Mouse (Mus musculus): Measurements from ENCODE around the gene Arhgef7. TPM values are rescaled to one million over a fixed set of nuclear protein-coding genes. Genes with fewer than 3 reads are reported as not detected.

The Arhgef7 gene
- polyA plus RNA-seq, 1 experiment from 2014 or later: 53.0 TPM

GRCm38 (mm10) chr8:11700060-11701032 is 27.2 kb upstream of the Arhgef7 start:
- Histone ChIP-seq H3K36me3 (no peaks in the 10 kb centered on the region), H3K4me3 (replicated peaks) (peak overlapping the region; percentile 25), H3K9ac (replicated peaks) (peak overlapping the region; percentile 58; the same call in 1 of the 2 replicates), H3K27me3 (peaks cover 10% of the 10 kb centered on the region), H3K4me2 (peak overlapping the region; percentile 53), H3K27ac (no peak overlapping the region), H3K4me1 (replicated peaks) (peaks cover 13% of the 10 kb centered on the region), H3K9me3 (no peaks in the 10 kb centered on the region; the same call in 1 of the 2 replicates)
- peak; percentile 57; the same call in 1 of the 2 replicates for ATAC-seq (ENCODE audit: insufficient number of reproducible peaks, insufficient read depth, low FRiP score, low TSS enrichment, low read depth)
- WGBS: 37% methylated on average over 26 of the region's 26 CpGs

DNA sequence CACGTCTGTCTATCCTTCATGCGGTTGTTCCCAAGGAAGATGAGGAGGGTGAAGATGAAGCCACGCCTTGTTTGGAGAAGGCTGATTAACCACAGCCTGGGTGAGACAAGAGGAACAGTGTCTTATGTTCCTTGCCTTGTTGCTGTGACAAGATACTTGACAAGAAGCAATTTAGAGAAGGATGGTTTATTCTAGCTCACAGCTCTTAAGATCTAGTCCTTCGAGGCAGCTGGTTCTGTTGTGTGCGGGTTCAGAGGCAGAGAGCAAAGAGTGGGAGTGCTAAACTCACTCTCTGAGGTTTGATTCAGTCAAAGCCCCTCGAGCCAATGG is 26.5 kb upstream of the Arhgef7 start, which contains the start of gene 1700016D06Rik:
Gene 1700016D06Rik, minus strand, starts transcription at position 31 of the 330 bp plus-strand sequence.
- ATAC-seq (ENCODE audit: insufficient number of reproducible peaks, insufficient read depth, low FRiP score, low TSS enrichment, low read depth): no peak
- H3K9ac ChIP-seq (replicated peaks): peak within 1 kb of the TSS; percentile 58; the same call in 1 of the 2 replicates

DNA sequence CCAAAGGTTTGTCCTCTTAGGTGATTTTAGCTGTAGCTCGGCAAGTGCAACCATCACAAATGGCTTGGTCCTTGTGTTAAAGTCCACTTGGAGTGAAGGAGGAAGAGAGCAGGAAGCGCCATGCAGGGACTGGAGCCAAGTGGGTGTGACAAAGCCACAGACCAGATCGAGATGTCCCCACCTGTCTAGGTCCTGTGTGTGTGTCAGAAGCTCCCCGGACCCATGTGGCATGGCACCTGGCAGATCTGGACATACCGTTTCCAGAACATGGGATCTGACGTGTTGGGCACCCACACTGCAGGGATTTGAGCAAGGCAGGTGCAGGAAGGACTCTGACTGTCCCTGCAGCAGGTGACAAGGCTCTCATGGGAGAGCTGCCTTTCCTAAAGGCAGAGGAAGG is 26.1 kb upstream of the Arhgef7 start:
- Histone ChIP-seq H3K27ac (no peak overlapping the region), H3K4me3 (replicated peaks) (no peak overlapping the region), H3K4me2 (no peak overlapping the region), H3K27me3 (peaks cover 10% of the 10 kb centered on the region), H3K9me3 (no peaks in the 10 kb centered on the region; the same call in 1 of the 2 replicates), H3K9ac (replicated peaks) (no peak overlapping the region), H3K36me3 (no peaks in the 10 kb centered on the region), H3K4me1 (replicated peaks) (peaks cover 13% of the 10 kb centered on the region)
- ATAC-seq (ENCODE audit: insufficient number of reproducible peaks, insufficient read depth, low FRiP score, low TSS enrichment, low read depth): no peak
- 83% methylated on average over 6 of the region's 6 CpGs for WGBS

More for the DNA sequence above, 26.5 kb upstream of the Arhgef7 start, which contains the start of gene 1700016D06Rik:
- peaks cover 10% of the 10 kb centered on the region for H3K27me3 ChIP-seq
- H3K4me2 ChIP-seq: peak within 1 kb of the TSS; percentile 53
- peak within 1 kb of the TSS; percentile 25 for H3K4me3 ChIP-seq (replicated peaks)
- no peak within 1 kb of the TSS for H3K27ac ChIP-seq
- H3K36me3 ChIP-seq: no peaks in the 10 kb centered on the region
- no peaks in the 10 kb centered on the region; the same call in 1 of the 2 replicates for H3K9me3 ChIP-seq
- 69% methylated on average over 6 of the region's 6 CpGs for WGBS
- peaks cover 13% of the 10 kb centered on the region for H3K4me1 ChIP-seq (replicated peaks)

- no peak for ATAC-seq (ENCODE audit: insufficient number of reproducible peaks, insufficient read depth, low FRiP score, low TSS enrichment, low read depth)
- Histone ChIP-seq H3K27me3 (peaks cover 12% of the 10 kb centered on the region), H3K4me2 (no peak overlapping the region), H3K9me3 (no peaks in the 10 kb centered on the region; the same call in 1 of the 2 replicates), H3K9ac (replicated peaks) (no peak overlapping the region), H3K36me3 (no peaks in the 10 kb centered on the region), H3K4me3 (replicated peaks) (no peak overlapping the region), H3K27ac (no peak overlapping the region), H3K4me1 (replicated peaks) (peaks cover 9% of the 10 kb centered on the region)
- 82% methylated on average over 5 of the region's 5 CpGs for WGBS
Measured at GRCm38 (mm10) chr8:11703789-11704188, 23.7 kb upstream of the Arhgef7 start.

DNA sequence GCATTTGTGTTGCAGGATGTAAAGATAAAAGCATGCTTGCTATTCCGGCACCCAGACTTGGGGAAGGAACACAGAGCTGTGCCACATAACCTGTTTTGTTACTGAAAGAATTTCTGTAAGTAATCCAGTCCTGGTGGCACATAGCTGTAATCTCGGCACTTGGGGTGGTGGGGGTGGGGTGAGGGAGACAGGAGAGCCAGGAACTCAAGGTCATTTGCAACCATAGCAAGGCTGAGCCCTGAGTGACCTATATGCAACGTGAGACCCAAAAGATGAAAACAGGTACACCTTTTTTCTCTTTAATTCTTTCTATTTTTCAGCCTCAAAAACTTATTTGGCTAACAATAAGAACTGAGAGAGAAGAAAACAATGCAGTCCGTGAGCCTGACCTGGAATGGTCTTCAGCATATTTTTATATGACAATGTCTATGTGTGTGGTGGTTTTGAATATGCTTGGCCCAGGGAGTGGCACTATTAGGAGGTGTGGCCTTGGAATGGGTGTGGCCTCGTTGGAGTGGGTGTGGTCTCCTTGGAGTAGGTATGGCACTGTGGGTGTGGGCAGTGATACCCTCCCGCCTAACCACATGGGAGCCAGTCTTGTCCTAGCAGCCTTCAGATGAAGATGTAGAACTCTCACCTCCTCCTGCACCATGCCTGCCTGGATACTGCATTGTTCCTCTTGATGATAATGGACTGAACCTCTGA is 22.7 kb upstream of the Arhgef7 start:
- Histone ChIP-seq H3K4me3 (replicated peaks) (no peak overlapping the region), H3K9me3 (no peaks in the 10 kb centered on the region; the same call in 1 of the 2 replicates), H3K4me1 (replicated peaks) (peaks cover 4% of the 10 kb centered on the region), H3K27ac (no peak overlapping the region), H3K36me3 (no peaks in the 10 kb centered on the region), H3K4me2 (no peak overlapping the region), H3K9ac (replicated peaks) (no peak overlapping the region), H3K27me3 (peaks cover 10% of the 10 kb centered on the region)
- WGBS: 70% methylated on average over 6 of the region's 6 CpGs
- ATAC-seq (ENCODE audit: insufficient number of reproducible peaks, insufficient read depth, low FRiP score, low TSS enrichment, low read depth): no peak

DNA sequence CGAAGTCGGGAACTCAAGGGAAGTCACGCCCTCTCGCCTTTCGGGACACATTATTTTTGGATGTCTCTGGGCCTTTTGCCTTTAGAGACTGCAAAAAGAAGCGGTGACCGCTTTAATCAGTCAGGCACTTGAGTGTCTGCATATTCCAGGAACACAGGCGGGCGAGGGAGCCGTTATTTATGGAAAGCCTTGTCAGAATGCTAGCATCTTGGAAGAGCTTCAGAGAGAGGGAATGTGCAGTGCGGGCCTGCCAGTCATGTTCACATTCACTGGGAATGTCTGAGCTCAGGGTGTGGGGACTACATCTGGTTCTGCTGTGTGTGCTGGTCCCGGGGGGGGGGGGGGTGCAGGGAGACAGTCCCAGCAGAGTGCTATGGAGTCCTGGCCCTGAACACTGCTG is 21.7 kb upstream of the Arhgef7 start:
- H3K27ac ChIP-seq: no peak overlapping the region

GRCm38 (mm10) chr8:11707701-11708100 is 19.8 kb upstream of the Arhgef7 start:
- H3K9me3 ChIP-seq: no peaks in the 10 kb centered on the region; the same call in 1 of the 2 replicates
- no peaks in the 10 kb centered on the region for H3K36me3 ChIP-seq
- H3K4me3 ChIP-seq (replicated peaks): no peak overlapping the region
- H3K9ac ChIP-seq (replicated peaks): no peak overlapping the region; the same call in 1 of the 2 replicates
- H3K4me1 ChIP-seq (replicated peaks): no peaks in the 10 kb centered on the region
- 23% methylated on average over 3 of the region's 3 CpGs for WGBS
- H3K27me3 ChIP-seq: peaks cover 7% of the 10 kb centered on the region; the same call in 1 of the 2 replicates
- ATAC-seq (ENCODE audit: insufficient number of reproducible peaks, insufficient read depth, low FRiP score, low TSS enrichment, low read depth): no peak
- H3K27ac ChIP-seq: no peak overlapping the region
- no peak overlapping the region for H3K4me2 ChIP-seq

More for the DNA sequence above, 21.7 kb upstream of the Arhgef7 start:
- Histone ChIP-seq H3K4me2 (no peak overlapping the region), H3K9ac (replicated peaks) (no peak overlapping the region), H3K27me3 (peaks cover 7% of the 10 kb centered on the region; the same call in 1 of the 2 replicates), H3K4me3 (replicated peaks) (no peak overlapping the region), H3K4me1 (replicated peaks) (no peaks in the 10 kb centered on the region), H3K36me3 (no peaks in the 10 kb centered on the region), H3K9me3 (no peaks in the 10 kb centered on the region; the same call in 1 of the 2 replicates)
- 86% methylated on average over 12 of the region's 12 CpGs for WGBS
- ATAC-seq (ENCODE audit: insufficient number of reproducible peaks, insufficient read depth, low FRiP score, low TSS enrichment, low read depth): no peak

DNA sequence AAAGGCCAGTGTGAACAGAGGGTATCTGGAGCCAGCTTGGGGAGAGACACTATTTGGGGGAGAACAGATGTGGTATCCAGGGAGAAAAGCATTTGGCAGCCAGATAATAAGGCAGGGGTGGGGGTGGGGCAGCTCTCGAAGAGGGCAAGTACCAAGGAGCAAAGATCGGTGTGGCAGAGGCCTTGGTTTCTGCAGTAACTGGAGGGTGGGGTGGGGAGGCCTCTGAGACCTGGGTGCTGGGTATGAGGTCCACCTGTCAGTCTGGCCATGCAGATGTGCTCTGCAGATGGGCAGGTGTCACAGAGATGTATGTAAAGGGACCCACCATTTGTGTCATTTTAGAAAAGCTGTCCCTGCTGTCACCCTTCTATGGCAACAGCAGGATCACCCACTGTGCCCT is 18.7 kb upstream of the Arhgef7 start:
- Histone ChIP-seq H3K27ac (no peak overlapping the region), H3K9me3 (no peaks in the 10 kb centered on the region; the same call in 1 of the 2 replicates), H3K36me3 (no peaks in the 10 kb centered on the region), H3K27me3 (peaks cover 7% of the 10 kb centered on the region; the same call in 1 of the 2 replicates), H3K4me2 (no peak overlapping the region), H3K4me3 (replicated peaks) (no peak overlapping the region), H3K4me1 (replicated peaks) (peaks cover 5% of the 10 kb centered on the region), H3K9ac (replicated peaks) (no peak overlapping the region)
- 54% methylated on average over 2 of the region's 2 CpGs for WGBS
- ATAC-seq (ENCODE audit: insufficient number of reproducible peaks, insufficient read depth, low FRiP score, low TSS enrichment, low read depth): no peak

DNA sequence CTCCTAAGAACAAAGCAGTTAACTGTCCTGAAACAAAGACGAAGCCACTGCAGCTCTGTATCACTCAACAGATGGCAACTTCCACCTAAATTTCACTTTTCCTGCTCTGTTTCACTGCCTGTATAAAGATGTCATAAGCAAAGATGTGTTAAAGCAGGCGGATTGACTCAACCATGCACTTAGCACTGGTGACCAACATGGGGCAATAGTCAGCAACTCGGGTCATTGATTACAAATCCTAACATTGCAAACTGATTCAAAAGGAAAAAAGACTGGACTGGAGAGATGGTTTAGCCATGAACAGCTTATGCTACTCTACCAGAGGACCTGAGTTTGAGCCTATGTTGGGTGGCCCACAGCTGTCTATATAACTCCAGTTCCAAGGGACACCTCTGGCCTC is 18.0 kb upstream of the Arhgef7 start:
- no peak for ATAC-seq (ENCODE audit: insufficient number of reproducible peaks, insufficient read depth, low FRiP score, low TSS enrichment, low read depth)
- Histone ChIP-seq H3K9me3 (no peaks in the 10 kb centered on the region; the same call in 1 of the 2 replicates), H3K9ac (replicated peaks) (no peak overlapping the region), H3K36me3 (no peaks in the 10 kb centered on the region), H3K27ac (no peak overlapping the region), H3K4me1 (replicated peaks) (peaks cover 7% of the 10 kb centered on the region), H3K27me3 (peaks cover 7% of the 10 kb centered on the region; the same call in 1 of the 2 replicates), H3K4me3 (replicated peaks) (no peak overlapping the region), H3K4me2 (no peak overlapping the region)
- 88% methylated on average over 3 of the region's 3 CpGs for WGBS

DNA sequence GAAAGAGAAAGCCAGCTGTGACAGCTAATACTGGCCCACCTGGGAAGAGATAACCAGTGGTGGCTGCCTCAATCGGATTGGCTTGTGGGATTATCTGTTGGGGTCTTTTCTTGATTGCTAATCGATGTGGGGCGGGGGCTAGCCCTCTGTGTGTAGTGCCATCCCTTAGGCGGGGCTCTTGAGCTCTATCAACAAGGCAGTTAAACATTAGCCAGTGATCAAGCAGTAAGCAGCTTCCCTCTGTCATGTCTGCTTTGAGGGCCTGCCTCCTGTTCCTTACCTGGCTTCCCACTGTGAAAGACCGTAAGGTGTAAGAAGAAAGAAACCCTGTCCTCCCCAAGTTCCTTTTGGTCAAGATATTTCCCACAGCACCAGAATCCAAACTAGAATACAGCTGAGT is 17.1 kb upstream of the Arhgef7 start:
- 62% methylated on average over 5 of the region's 5 CpGs for WGBS
- no peak overlapping the region for H3K9ac ChIP-seq (replicated peaks)
- no peaks in the 10 kb centered on the region for H3K36me3 ChIP-seq

DNA sequence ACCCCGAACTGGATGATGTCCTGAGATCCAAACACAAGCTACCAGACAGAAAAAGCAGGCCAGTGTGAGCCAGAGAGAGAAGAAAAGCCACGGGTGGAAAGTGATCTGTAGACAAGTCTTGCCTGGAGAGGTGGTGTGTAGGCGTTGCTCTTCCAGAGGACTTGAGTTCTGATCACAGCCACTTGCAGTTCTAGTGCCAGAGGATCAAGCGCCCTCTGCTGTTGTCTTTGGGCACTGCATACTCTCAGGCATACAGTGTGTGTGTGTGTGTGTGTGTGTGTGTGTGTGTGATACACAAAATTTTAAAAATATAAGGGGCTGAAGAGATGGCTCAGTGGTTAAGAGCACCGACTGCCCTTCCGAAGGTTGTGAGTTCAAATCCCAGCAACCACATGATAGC is 15.3 kb upstream of the Arhgef7 start:
- Histone ChIP-seq H3K4me3 (replicated peaks) (no peak overlapping the region), H3K9ac (replicated peaks) (no peak overlapping the region), H3K27ac (no peak overlapping the region), H3K27me3 (peaks cover 7% of the 10 kb centered on the region; the same call in 1 of the 2 replicates), H3K9me3 (no peaks in the 10 kb centered on the region), H3K4me1 (replicated peaks) (peaks cover 7% of the 10 kb centered on the region), H3K4me2 (no peak overlapping the region), H3K36me3 (no peaks in the 10 kb centered on the region)
- WGBS: 82% methylated on average over 6 of the region's 6 CpGs
- no peak for ATAC-seq (ENCODE audit: insufficient number of reproducible peaks, insufficient read depth, low FRiP score, low TSS enrichment, low read depth)

More for the DNA sequence above, 17.1 kb upstream of the Arhgef7 start:
- H3K4me2 ChIP-seq: no peak overlapping the region
- peaks cover 7% of the 10 kb centered on the region for H3K4me1 ChIP-seq (replicated peaks)
- no peak for ATAC-seq (ENCODE audit: insufficient number of reproducible peaks, insufficient read depth, low FRiP score, low TSS enrichment, low read depth)
- no peak overlapping the region for H3K4me3 ChIP-seq (replicated peaks)
- H3K9me3 ChIP-seq: no peaks in the 10 kb centered on the region
- H3K27me3 ChIP-seq: peaks cover 7% of the 10 kb centered on the region; the same call in 1 of the 2 replicates
- no peak overlapping the region for H3K27ac ChIP-seq

All from limb, embryonic 12.5 days (tissue).